In genomic region chr11:87584711-87585505, GRCm38 (mm10) we compare ENCODE assay signal across 11 mouse cellular contexts. TPM values are rescaled to one million over a fixed set of nuclear protein-coding genes. Genes with fewer than 3 reads are reported as not detected.
DNase-seq lines count a peak whose midpoint lies in the region; ATAC-seq and TF ChIP-seq lines count a peak whose summit lies in the region.
"Had no signal": no experiment of that assay in that cellular context is flagged by ENCODE, and none has a peak within 500 bp of the region (broad histone marks: within the 10 kb centered on the region; RNA-seq: fewer than 3 reads in every experiment).

No protein-coding gene starts in this region.

- no peak overlapping the region for H3K9ac ChIP-seq in intestine, embryonic 14.5 days (ENCODE audit: low read length)
- H3K9ac ChIP-seq in intestine, embryonic 15.5 days = no peak overlapping the region
- H3K9ac ChIP-seq in forebrain, embryonic 12.5 days = no peak overlapping the region
- H3K9ac ChIP-seq: hindbrain, embryonic 15.5 days; limb, embryonic 15.5 days had no signal

- no peaks in the 10 kb centered on the region for H3K9me3 ChIP-seq in intestine, embryonic 14.5 days (ENCODE audit: control insufficient read depth, low read length)
- H3K9me3 ChIP-seq in intestine, embryonic 15.5 days = no peaks in the 10 kb centered on the region
- no peaks in the 10 kb centered on the region for H3K9me3 ChIP-seq in forebrain, embryonic 12.5 days
- H3K9me3 ChIP-seq: hindbrain, embryonic 15.5 days; limb, embryonic 15.5 days had no signal

- no peak for TF ChIP-seq CTCF in embryonic fibroblast, embryonic 13.5 days (IDR thresholded peaks at IDR 0.05; ENCODE audit: borderline replicate concordance, insufficient read depth, low read length)

- H3K4me1 ChIP-seq in intestine, embryonic 14.5 days (replicated peaks; ENCODE audit: control insufficient read depth, insufficient read depth, low read length) = peaks cover 11% of the 10 kb centered on the region; the same call in 1 of the 2 replicates
- peaks cover 16% of the 10 kb centered on the region; the same call in 1 of the 2 replicates for H3K4me1 ChIP-seq in intestine, embryonic 15.5 days (replicated peaks)
- peaks cover 9% of the 10 kb centered on the region; the same call in 1 of the 2 replicates for H3K4me1 ChIP-seq in embryonic fibroblast, embryonic 13.5 days (ENCODE audit: control insufficient read depth, insufficient read depth, low read length)
- peaks cover 12% of the 10 kb centered on the region for H3K4me1 ChIP-seq in forebrain, embryonic 12.5 days

- no peak for DNase-seq in intestine, embryonic 14.5 days (ENCODE audit: low spot score)
- DNase-seq in heart, postnatal 25 days (ENCODE audit: low spot score) = peak; percentile 55
- DNase-seq in lung, postnatal 14 days = peak; percentile 75
- no peak for DNase-seq in cerebellum, adult 8-10 months
- DNase-seq in layer of hippocampus, postnatal 36 days = no peak

- H3K4me3 ChIP-seq in intestine, embryonic 14.5 days (ENCODE audit: low read depth, low read length) = no peak overlapping the region
- H3K4me3 ChIP-seq in intestine, embryonic 15.5 days (replicated peaks) = no peak overlapping the region
- H3K4me3 ChIP-seq in embryonic fibroblast, embryonic 13.5 days (ENCODE audit: insufficient read depth, low read length) = no peak overlapping the region
- H3K4me3 ChIP-seq in forebrain, embryonic 12.5 days (replicated peaks) = no peak overlapping the region
- H3K4me3 ChIP-seq: hindbrain, embryonic 15.5 days; limb, embryonic 15.5 days had no signal

- H3K36me3 ChIP-seq in intestine, embryonic 14.5 days (ENCODE audit: control insufficient read depth, insufficient read depth, low read length) = no peaks in the 10 kb centered on the region
- H3K36me3 ChIP-seq in intestine, embryonic 15.5 days = 0 out of 2 replicates have a peak, but pooled peaks cover 2% of the 10 kb centered on the region
- no peaks in the 10 kb centered on the region for H3K36me3 ChIP-seq in forebrain, embryonic 12.5 days (replicated peaks)
- H3K36me3 ChIP-seq: hindbrain, embryonic 15.5 days; limb, embryonic 15.5 days had no signal

- WGBS in intestine, embryonic 14.5 days = 69% methylated on average over 10 of the region's 10 CpGs
- WGBS in intestine, embryonic 15.5 days = 66% methylated on average over 10 of the region's 10 CpGs
- WGBS in forebrain, embryonic 12.5 days = 88% methylated on average over 10 of the region's 10 CpGs

- ATAC-seq in intestine, embryonic 14.5 days (replicated peaks; ENCODE audit: low FRiP score, low TSS enrichment, low read depth) = no peak
- ATAC-seq in intestine, embryonic 15.5 days = no peak
- ATAC-seq in forebrain, embryonic 12.5 days (ENCODE audit: low FRiP score) = no peak

- H3K27me3 ChIP-seq in intestine, embryonic 14.5 days (replicated peaks; ENCODE audit: control insufficient read depth, insufficient read depth, low read length) = no peaks in the 10 kb centered on the region
- no peaks in the 10 kb centered on the region for H3K27me3 ChIP-seq in intestine, embryonic 15.5 days (replicated peaks)
- peaks cover 4% of the 10 kb centered on the region; the same call in 1 of the 2 replicates for H3K27me3 ChIP-seq in forebrain, embryonic 12.5 days
- H3K27me3 ChIP-seq: hindbrain, embryonic 15.5 days; limb, embryonic 15.5 days had no signal

- 0 out of 2 replicates have a peak overlapping the region, but pooled peaks have one; percentile 16 for H3K27ac ChIP-seq in intestine, embryonic 14.5 days (ENCODE audit: low read depth)
- H3K27ac ChIP-seq in intestine, embryonic 15.5 days = no peak overlapping the region
- H3K27ac ChIP-seq in embryonic fibroblast, embryonic 13.5 days (ENCODE audit: insufficient read depth, low read length) = peak overlapping the region; percentile 62; the same call in 1 of the 2 replicates
- H3K27ac ChIP-seq in forebrain, embryonic 12.5 days = no peak overlapping the region
- H3K27ac ChIP-seq: hindbrain, embryonic 15.5 days; limb, embryonic 15.5 days had no signal

- H3K4me2 ChIP-seq in intestine, embryonic 14.5 days (ENCODE audit: low read length) = no peak overlapping the region
- no peak overlapping the region for H3K4me2 ChIP-seq in intestine, embryonic 15.5 days (replicated peaks)
- H3K4me2 ChIP-seq in forebrain, embryonic 12.5 days = no peak overlapping the region
- H3K4me2 ChIP-seq: hindbrain, embryonic 15.5 days; limb, embryonic 15.5 days had no signal

- intact Hi-C loops in heart, postnatal 25 days (cut with DNase I) = no loop called here

- no peak for TF ChIP-seq POLR2A in embryonic fibroblast, embryonic 13.5 days (IDR thresholded peaks at IDR 0.05; ENCODE audit: low read depth, low read length)

RNA-seq across cellular contexts. Expression of gene Mtmr4, which starts 7.1 kb away (rescaled TPM):
- 35.3 and 36.2 TPM in 2 replicates for polyA plus RNA-seq in intestine, embryonic 14.5 days (2014; fragmentation: Nextera tagmentation; extraction: Ambion mirVana)
- polyA plus RNA-seq in intestine, embryonic 15.5 days (2015; fragmentation: Nextera tagmentation; extraction: Ambion mirVana) = 26.9 and 27.6 TPM in 2 replicates
- polyA plus RNA-seq in embryonic fibroblast, embryonic 13.5 days (2011; ENCODE audit: insufficient read length, low read depth, missing spikeins) = 29.3 and 34.5 TPM in 2 replicates
- total RNA-seq in heart, postnatal 25 days (2021) = 10 to 100 TPM; 26.3 to 26.4 TPM
- 100 to 1,000 TPM in 1 of 2 experiments, 10 to 100 TPM in 1; 91.8 to 109 TPM for total RNA-seq in layer of hippocampus, postnatal 36 days (2021)
- polyA plus RNA-seq in forebrain, embryonic 12.5 days (2016; fragmentation: Nextera tagmentation; extraction: Ambion mirVana) = 71.4 and 75.2 TPM in 2 replicates

RNA-seq across cellular contexts. Expression of gene Sept4, which starts 16.2 kb away (rescaled TPM):
- polyA plus RNA-seq in intestine, embryonic 14.5 days (2014; fragmentation: Nextera tagmentation; extraction: Ambion mirVana) = 17.2 and 19.5 TPM in 2 replicates
- polyA plus RNA-seq in intestine, embryonic 15.5 days (2015; fragmentation: Nextera tagmentation; extraction: Ambion mirVana) = 24.9 and 25.0 TPM in 2 replicates
- polyA plus RNA-seq in embryonic fibroblast, embryonic 13.5 days (2011; ENCODE audit: insufficient read length, low read depth, missing spikeins) = 2.9 and 3.6 TPM in 2 replicates
- 10 to 100 TPM; 43.4 to 43.7 TPM for total RNA-seq in heart, postnatal 25 days (2021)
- total RNA-seq in layer of hippocampus, postnatal 36 days (2021) = 100 to 1,000 TPM; 158 to 178 TPM
- polyA plus RNA-seq in forebrain, embryonic 12.5 days (2016; fragmentation: Nextera tagmentation; extraction: Ambion mirVana) = 8.1 and 8.3 TPM in 2 replicates

RNA-seq across cellular contexts. Expression of gene Gm11492, which starts 18.5 kb away (rescaled TPM):
- not detected in 2 replicates for polyA plus RNA-seq in intestine, embryonic 14.5 days (2014; fragmentation: Nextera tagmentation; extraction: Ambion mirVana)
- not detected in 2 replicates for polyA plus RNA-seq in intestine, embryonic 15.5 days (2015; fragmentation: Nextera tagmentation; extraction: Ambion mirVana)
- not detected in 2 replicates for polyA plus RNA-seq in embryonic fibroblast, embryonic 13.5 days (2011; ENCODE audit: insufficient read length, low read depth, missing spikeins)
- total RNA-seq in heart, postnatal 25 days (2021) = not detected
- total RNA-seq in layer of hippocampus, postnatal 36 days (2021) = not detected
- not detected in 2 replicates for polyA plus RNA-seq in forebrain, embryonic 12.5 days (2016; fragmentation: Nextera tagmentation; extraction: Ambion mirVana)
- polyA plus RNA-seq: hindbrain, embryonic 15.5 days; limb, embryonic 15.5 days; neural tube, embryonic 14.5 days had no signal

RNA-seq across cellular contexts. Expression of gene Hsf5, which starts 32.1 kb away (rescaled TPM):
- 0.23 and 0.38 TPM in 2 replicates for polyA plus RNA-seq in intestine, embryonic 14.5 days (2014; fragmentation: Nextera tagmentation; extraction: Ambion mirVana)
- 0.15 and 0.29 TPM in 2 replicates for polyA plus RNA-seq in intestine, embryonic 15.5 days (2015; fragmentation: Nextera tagmentation; extraction: Ambion mirVana)
- 0.12 and 0.23 TPM in 2 replicates for polyA plus RNA-seq in embryonic fibroblast, embryonic 13.5 days (2011; ENCODE audit: insufficient read length, low read depth, missing spikeins)
- not detected for total RNA-seq in heart, postnatal 25 days (2021)
- under 1 TPM; 0.22 to 0.78 TPM for total RNA-seq in layer of hippocampus, postnatal 36 days (2021)
- 0.40 and 0.49 TPM in 2 replicates for polyA plus RNA-seq in forebrain, embryonic 12.5 days (2016; fragmentation: Nextera tagmentation; extraction: Ambion mirVana)

Comparison
In these comparisons a context has a peak if more than half of its experiments do, and no peak if none do; other contexts are left out.
1. H3K27ac ChIP-seq: peak in intestine, embryonic 14.5 days (single experiment) and embryonic fibroblast, embryonic 13.5 days (single experiment); none in intestine, embryonic 15.5 days (single experiment) and forebrain, embryonic 12.5 days (single experiment).
2. DNase-seq: peak in heart, postnatal 25 days (single experiment) and lung, postnatal 14 days (single experiment); none in intestine, embryonic 14.5 days (single experiment), cerebellum, adult 8-10 months (single experiment) and layer of hippocampus, postnatal 36 days (0 of 2).